Mouse (Mus musculus) spleen, postnatal 4 days (tissue): ENCODE measurements around the gene Cacna1e.
A peak's percentile ranks its signal among the peaks of the same experiment; 100 is the strongest.

ENCODE experiments used
- DNase-seq, 2 experiments: peaks; one replicate each; pipeline ENCODE4 v3.0.0; 2022; ENCODE audit warnings: low spot score in 2 of 2

Gene Cacna1e

DNA sequence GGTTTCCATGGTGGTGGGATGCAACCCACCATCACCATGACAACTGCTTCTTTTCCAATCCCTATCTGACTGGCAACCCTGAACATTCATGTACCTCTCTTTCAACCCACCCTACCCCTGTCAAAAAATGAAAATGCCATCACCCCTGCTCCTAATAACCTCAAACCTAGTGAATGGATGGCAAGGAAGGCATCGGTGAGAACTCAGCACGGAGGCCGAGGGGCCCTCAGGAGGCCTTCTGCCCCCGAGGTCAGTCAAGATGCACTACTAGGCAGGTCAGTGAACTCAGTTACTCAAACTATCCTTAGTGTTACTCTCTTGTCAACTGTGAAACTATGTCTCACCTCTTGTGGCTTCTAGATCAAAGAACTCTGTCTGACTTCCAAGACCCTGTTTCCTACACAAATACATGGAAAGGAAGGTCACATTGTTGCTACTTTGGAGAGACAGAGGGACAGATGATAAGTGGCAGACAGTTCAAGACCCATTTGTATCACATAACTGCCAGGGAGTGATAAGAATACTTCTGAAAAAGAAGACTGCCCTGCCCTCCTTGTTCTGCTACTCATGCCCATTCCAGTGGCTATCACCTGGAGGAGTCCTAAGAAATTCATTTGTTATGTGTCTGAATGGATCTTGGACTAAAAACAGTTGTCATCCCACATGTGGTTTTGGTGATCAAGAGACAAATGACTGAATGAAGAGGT lies 176.6 kb downstream of the Cacna1e start:
- DNase-seq, result peak in 1 of 2 experiments; percentile 52

DNA sequence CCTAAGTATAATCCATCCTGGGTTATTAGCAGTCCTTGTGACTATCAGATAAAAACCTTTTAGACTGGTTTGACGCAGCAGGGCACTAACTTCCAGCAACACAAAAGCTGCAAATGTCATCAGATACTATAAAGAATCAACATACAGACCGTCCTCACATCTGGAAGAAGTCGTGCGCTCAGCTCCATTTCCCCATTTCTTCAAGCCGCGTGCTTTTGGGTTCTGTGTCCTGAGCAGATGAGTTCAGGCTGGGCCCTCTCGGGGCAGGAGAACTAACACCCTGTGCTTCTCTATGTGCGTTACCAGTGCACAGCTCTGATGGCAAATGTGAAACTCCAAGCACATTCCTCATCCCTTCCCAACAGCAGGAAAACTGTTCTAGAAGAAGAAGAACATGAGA lies 177.3 kb downstream of the Cacna1e start:
- peak in 1 of 2 experiments; percentile 55 for DNase-seq

DNA sequence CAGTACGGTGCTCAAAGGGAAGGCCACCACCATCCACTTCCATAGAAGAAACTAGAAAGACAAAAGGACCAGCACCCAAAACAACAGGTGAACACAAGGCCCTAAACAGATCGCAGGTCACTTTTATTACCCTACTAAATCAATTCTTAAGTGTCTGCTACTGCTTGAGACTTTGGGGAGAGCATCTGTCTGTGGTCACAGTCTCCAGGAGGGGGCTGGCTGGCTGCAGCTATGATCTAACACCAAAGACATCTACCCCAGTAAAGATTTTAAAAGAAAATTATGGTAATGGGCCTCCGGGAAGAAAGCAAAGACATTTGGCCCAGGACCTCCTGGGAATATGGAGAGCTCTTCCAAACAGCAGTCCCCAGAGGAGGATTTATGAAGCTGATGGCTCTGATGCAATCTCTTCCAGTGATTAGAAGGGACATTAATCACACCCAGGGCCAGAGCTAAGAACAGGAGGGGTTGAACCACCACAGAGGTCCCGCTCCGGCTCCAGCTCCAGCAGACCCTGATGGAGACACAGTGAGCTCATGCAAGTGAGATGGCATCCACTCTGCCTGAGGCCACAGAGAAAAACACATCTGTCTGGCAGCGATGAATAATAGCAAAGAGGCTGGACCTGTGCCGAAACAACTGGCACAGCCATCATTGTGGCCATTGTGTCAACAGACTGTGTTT lies 178.3 kb downstream of the Cacna1e start:
- no peak for DNase-seq

DNA sequence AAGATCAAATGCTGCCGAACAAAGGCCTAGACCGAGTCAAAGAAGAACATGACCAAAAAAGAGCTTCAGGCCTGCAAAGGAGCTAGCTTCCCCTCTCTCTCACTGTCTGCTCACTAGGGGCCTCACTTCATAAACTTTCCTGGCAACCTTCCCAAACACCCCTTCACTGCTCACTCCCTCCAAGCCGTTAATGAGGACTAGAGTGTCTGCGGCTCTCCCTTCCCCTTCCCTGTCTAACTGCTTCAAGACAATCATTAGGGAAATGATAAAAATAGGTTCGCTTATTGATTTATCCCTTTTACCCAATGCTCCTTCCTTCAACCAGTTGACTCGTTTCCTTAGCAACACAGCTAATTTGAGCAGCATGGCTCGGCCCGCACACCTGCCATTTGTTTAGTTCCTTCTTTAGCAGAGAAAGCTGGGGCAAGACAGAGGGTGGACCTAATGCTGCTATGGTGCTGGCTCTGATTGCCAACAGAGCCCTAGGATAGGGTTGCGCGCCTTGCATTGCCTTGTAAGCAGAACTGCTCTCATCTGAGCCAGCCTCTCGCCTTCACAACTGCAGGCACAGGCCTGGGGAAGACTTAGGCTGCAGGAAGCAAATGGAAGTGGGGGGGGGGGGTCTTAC lies 179.6 kb downstream of the Cacna1e start:
- peak in 1 of 2 experiments; percentile 54 for DNase-seq

DNA sequence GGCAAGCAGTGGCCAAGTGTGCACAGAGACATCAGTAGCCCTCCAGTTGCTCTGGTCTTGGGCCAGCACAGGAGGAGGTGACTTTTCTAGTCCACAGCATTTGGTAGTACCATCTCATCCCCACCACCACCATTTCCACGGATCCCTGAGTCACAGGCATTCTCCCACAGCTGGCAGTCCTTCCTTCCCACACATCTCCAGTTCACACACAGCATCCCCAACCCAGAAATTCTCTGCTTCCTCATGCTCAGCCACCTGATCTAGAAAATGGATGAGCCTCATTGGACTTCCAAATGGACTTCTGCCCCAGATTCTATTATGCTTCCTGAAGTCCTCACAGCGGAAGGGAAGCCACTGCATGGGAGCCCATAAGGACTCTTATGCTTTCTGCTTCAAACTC lies 181.7 kb downstream of the Cacna1e start:
- DNase-seq, result no peak

DNA sequence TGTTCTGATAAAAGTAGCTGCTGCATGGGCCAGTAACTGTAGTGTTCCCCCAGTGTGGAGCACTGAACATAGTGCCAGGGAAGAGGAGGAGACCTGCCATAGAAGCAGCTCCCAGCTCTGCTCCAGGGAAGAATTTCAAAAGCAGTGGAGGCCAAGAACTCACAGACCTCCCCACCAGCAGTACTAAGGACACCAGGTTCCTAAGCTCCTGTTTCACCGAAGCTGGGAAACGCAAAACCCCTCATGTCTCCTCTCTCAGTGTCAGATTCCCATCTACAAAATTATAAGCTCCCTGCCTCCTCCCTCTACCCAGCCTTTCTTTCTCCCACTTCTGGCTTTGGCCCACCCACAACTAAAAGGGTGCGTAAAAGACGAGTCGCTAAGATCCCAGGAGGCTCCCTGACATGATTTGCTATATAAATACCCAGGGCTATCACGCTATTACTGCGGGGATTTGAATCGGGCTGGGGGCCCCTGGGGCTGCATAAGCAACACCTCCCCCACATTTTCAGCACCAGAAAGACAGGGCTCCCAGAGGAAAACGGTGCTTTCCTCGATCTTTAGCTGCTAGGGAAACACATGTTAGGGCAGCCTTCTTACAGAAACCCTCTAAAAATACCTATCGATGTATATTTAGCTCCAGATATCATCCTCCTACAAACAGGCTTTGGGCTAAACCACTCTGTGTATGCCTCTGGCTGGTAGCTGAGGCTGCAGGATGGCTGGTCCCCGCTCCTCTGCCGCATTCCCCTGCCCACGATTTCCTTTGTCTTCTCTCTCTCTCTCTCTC lies 195.2 kb downstream of the Cacna1e start:
- peak in 1 of 2 experiments; percentile 44 for DNase-seq

DNA sequence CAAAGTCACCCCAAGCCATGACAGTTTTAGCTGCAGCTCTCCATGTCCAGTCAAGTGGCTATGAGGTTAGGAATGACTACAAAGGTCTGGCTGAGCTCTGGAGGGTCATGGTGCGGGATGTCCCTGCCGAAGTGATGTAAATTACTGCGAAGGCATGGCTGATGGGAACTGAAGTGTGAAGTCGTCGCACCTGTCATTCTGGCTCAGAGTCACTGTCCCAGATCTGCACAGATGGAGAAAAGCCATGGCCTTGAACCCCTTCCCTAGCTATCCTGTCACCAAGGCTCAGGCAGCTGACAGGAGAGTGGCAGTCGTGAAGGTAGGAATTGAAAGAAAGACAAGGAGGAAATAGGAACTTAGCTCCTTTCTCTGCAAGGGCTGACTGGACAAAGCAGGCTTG lies 197.4 kb downstream of the Cacna1e start:
- peak in 1 of 2 experiments; percentile 46 for DNase-seq

DNA sequence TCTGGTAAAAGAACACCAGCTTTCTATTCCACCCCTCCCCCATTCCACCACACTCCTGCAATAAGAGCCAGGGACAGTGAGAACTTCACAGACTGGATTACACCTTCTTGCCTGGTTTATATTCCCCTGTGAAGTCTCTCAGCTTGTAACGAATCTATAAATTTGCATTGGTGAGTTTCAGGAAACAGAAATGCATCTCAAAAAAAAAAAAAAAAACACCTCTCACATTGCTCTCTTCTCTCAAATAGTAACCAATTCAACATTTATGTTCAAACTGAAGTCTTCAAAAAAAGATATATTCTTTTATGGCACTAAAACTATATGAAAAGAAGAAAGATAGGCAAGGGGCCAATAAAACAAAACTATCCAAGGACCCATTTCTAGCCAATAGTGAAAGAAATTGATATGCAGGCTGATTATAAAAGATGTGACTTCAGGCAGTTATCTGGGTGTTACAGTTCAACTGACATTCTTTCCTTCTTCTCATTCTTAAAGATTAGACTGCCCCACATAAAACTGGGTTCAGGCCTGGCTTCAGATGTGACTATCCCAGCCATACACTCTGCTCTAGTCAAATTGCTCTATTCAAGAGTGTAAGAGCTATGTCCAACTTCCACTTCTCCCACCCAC lies 200.7 kb downstream of the Cacna1e start:
- DNase-seq, result no peak

DNA sequence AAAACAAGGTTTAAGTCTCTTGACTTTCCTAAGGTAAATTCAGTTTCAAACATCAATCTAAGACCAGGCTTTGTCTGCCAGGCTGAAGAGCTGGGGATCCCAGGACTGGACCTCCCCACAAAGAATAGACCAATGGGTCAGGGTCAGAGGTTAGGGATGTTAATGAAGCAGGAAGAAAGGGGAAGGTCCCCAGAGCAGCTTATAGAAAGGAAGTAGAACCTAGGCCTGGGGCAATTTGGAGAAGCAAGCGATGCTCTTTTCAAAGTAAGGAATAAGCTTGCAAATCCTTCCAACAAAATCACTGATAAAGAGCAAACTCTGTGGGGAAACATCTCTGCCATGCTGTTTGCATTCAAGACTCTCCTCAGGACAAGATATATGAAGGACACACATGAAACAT lies 205.3 kb downstream of the Cacna1e start:
- DNase-seq, result no peak

DNA sequence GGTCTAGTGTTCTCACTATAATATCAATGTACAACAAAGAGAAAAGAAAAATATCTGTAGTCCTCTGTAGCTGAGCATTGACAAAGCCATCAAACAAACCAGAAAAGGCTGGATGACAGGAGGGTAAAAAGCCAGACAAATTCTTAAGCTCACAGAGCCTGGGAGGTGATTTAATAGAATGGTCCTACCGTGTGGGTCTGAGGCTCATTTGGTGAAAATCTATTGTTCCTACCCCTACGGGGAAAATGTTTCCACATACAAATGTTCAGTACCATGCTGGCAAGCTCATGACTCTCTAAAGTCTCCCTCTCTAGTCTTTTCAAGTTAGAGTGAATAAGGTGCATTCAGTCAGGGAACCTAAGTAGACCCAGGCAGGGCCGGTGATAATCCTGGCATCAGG lies 206.2 kb downstream of the Cacna1e start:
- DNase-seq, result no peak

DNA sequence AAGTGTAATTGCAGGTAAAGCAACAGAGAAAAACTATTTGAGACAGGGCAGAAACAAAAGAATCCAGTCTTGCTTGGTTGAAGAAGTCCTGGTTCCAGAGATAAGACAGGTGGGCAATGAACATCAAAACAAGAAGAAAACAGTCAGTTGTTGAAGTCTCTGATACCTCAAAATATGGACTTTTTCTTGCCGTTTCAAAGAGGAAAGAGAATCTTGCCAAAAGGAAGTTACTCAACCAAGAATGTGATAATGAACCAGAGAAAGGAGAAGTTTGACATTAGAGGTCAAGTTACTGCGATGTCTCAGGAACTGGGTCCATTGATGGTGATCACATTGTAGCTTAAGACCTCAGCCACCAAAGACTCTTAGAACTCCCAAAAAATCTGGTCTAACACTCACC lies 206.6 kb downstream of the Cacna1e start:
- no peak for DNase-seq

DNA sequence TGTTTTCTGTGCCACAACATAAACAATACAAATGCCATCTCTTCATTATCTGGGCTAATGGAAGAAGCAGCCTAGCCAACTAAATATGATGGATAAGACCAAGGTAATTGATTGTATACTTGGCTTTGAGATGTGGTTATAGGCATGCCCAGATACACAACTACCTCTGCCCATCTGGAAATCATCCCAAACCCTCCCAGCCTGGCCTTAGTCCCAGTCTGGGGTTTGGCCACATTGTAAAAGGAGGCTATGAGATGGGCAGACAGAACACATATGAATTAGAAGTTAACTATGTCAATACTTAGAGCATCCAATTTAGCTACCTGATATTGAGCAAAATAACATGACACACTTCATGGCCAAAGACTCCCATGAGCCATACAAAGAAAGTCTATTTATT lies 220.6 kb downstream of the Cacna1e start:
- DNase-seq, result no peak

DNA sequence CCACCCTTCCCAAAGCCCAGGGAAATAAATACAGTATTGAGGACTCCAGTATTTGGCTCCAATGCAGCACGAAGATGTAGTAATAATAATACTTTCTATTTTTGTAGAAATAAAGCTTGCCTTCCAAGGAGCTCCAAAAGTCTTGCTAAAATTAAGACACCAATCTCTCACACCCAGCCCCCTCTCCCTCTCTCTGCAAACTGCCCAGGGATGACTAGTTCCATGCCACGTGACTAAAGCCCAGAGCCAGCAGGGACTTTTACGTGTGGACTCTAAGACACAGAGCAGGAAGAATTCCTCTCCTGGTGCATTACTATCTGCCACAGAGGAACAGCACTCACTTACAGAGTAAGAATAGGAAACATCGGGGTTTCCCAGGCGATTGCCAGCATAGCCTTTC lies 222.3 kb downstream of the Cacna1e start:
- peak in 1 of 2 experiments; percentile 38 for DNase-seq

DNA sequence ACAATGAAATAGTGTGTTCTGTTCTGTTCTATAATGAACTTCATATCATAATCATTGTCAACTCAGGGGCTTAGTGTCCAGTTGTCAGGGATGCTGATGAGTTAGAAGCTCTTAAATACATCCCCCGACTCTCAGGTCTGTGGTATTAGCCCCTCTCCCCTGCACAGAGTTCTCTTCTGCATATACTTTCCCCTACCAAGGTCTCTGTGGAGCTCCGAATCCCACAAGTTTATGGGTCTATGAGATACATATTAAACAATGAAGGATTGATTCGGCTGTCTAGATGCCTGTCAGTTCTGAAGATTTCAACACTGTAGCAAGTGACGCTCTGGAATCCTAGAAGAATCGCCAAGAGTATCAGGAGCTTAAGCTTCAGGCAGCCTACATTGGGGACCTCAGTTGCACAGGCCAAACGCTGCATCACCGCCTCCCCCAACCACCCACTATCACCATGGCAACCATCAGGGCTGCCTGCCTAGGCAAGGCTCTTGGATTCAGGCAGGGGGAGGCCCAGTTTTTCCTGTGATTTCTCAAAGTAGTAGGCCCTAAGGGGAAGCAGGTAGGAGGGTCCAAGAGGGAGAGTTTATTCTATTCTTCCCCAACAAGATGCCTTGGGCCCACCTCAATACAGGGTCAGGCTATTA lies 223.0 kb downstream of the Cacna1e start:
- DNase-seq, result peak in 1 of 2 experiments; percentile 44

DNA sequence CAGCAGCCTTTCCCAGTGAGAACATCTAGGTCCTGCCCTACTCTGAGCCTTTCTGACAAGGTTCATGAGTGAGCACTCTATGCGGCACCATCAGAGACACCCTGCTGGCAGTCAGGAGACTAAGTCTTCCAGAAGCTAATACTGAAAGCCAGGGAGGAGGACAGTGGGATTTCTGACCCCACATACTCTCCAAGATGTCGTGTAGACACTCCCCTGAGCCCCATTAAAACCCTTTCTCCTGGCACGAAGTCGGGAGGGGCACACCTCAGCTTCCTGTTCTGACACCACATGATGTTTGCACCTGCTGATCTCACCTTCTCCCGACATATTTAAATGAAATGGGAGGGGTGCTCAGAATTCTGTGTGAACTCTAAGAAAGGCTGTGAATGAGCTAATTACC lies 226.9 kb downstream of the Cacna1e start:
- peak in 1 of 2 experiments; percentile 51 for DNase-seq

DNA sequence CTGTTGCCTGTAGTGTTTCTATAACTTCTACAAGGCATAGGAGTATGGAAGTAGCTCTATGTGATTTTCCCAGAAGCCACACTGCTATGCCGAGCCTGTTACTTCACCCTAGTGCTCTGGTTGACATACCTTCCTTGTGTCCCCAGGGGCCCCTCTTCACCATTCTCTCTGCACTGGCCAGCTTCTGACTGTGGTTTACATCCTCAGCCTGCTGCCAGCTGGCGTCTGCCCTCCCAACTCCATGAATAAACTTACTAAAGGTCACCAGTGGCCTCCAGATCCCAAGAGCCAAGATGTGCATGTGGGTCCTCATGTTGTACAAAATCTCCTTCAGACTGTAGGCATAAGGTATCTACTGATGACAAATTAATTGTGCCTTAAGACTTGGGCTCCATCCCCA lies 230.3 kb downstream of the Cacna1e start:
- peak in 1 of 2 experiments; percentile 45 for DNase-seq

DNA sequence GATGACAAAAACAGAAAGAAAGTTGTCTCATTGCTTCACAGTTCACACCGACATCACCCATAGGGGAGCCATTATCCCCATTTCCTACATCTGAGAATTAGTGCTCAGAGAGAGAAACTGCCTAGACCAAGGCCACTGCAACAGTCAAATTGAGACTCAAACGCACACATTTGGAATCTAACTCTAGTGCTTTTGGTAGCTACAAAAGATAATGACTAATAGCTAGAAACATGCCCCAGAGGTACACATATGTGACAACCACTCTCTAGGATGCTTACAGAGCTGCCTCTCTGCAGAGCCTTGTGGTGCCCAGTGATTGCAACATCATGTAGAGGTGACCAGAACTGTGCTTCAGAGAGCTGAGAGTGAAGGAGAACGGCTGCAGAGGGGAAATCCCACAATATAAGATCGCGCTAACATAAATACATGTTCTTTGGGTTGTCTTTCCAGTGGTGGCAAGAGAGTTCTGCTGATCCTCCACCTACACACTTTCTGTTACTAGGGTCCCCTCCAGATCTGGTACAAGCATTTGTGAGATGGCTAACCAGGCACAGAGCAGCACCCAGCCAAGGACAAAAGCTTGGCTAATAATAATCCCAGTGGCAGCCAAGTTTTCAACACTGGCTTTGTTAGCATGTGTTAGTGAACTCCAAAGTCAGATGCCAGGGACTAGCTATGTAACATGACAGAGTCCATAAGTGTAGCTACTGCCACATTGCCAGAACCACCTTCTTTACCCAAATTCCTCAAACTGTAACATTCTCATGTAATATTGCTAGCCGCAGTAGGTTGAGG lies 237.9 kb downstream of the Cacna1e start:
- no peak for DNase-seq

DNA sequence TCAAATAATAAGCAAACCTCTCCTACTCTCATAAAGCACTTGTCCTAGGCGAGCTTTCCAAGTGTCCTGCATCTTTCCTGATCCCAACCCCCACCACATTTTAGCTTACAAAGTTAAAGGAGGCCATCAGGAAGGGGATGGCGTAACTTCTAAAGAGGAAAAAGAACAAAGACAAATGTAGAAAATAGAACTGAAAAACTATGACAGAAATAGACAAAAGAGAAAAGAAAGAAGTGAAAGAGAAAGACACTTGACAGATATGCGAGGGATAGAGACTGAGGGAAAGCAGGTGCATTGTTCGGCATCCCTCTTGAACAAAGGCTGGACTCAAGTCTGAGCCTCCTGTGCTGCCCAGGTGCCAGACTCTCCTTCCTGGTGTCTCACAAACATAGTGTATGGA lies 246.5 kb downstream of the Cacna1e start:
- peak in 1 of 2 experiments; percentile 20 for DNase-seq

DNA sequence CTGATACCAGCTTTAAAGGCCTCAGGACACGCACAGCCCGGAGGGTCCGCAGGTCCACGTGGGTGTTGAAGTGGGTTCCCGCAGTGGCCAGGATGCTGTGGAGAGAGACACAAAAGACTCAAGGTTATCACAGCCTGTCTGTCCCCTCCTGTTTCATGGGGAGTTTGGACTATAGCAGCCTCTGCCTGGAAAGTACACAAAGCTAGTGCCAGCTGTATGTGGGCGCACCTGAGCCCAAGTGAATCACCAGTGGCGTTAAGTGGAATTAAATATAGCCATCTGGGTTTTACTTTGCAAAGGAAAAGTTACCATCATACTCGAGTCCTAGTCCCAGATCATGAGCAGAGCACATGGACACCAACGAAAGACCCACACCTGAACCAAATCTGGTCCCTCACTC lies 248.5 kb downstream of the Cacna1e start:
- DNase-seq, result peak in 1 of 2 experiments; percentile 40

DNA sequence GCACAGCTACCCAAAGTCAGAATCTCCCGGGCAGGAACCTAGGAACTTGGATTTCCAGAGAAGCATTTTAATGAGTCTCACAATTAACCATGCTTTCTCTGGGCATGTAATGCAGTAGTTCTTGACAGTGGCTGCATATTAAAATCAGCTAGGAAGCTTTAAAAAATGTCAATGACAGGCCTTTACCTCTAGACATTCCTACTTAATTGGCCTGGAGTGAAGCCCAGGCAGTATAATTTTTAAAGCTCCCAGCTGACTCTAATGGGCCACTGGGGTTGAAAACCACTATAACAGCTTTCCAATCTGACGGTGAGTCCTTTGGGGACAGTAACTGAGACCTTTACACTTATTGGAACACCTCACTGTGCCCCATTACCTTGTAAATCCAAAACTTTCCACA lies 251.4 kb downstream of the Cacna1e start:
- no peak for DNase-seq
